Mouse (Mus musculus) left cerebral cortex, postnatal 25 days (tissue): ENCODE data around the gene Matn4. TPM values are rescaled to one million over a fixed set of nuclear protein-coding genes. Genes with fewer than 3 reads are reported as not detected.
A peak's percentile ranks its signal among the peaks of the same experiment; 100 is the strongest.

ENCODE experiments used
- DNase-seq, 2 experiments: peaks; one replicate each; pipeline ENCODE4 v3.0.0; 2022; ENCODE audit warnings: low spot score in 2 of 2, mixed read lengths in 1 of 2
- intact Hi-C: fragments of 180-260 bp; cut with DNase I; formaldehyde crosslinking; loops from one replicate; pipeline ENCODE4 v1.15.1; 2025
- total RNA-seq, 2 experiments: library from RNA; stranded (reverse); gene quantifications; 2 replicates each; pipeline ENCODE4 v1.2.3; 2021

Matn4 gene
- total RNA-seq, result 10 to 100 TPM; 11.5 to 13.8 TPM

- intact Hi-C loops, result no loop called here
- no peak for DNase-seq
Measured at GRCm38 (mm10) chr2:164405060-164405459, at the start of gene Matn4. TSS of gene Matn4 (minus strand) at chr2:164405160.

DNA sequence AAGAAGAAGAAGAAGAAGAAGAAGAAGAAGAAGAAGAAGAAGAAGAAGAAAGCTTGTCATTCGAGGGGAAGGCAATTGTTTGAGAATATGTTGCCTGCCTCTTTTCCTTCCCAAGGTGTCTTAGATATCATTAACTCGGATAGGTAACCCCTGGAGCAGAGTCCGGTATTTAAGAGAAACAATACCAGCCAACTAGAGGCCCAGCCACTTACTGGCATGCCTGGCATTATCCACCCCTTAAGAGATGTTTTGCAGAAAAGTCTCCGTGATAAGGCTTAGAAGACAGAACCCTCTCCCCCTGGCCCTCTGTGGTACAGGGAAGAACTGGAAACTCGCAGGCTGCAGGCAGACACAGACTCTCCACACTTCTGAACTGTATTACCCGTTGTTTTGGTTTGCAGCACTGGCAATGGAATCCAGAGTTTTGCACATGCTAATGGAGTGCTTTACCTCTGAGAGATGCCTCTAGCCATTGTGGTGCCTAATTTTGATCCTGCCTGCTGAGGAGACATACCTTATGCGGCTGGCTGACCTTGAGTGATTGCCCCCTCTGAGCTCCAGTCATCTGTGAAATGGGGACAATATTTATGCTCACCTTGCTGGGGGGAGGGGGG is 49.0 kb upstream of the Matn4 start:
- intact Hi-C loops, result no loop called here

DNA sequence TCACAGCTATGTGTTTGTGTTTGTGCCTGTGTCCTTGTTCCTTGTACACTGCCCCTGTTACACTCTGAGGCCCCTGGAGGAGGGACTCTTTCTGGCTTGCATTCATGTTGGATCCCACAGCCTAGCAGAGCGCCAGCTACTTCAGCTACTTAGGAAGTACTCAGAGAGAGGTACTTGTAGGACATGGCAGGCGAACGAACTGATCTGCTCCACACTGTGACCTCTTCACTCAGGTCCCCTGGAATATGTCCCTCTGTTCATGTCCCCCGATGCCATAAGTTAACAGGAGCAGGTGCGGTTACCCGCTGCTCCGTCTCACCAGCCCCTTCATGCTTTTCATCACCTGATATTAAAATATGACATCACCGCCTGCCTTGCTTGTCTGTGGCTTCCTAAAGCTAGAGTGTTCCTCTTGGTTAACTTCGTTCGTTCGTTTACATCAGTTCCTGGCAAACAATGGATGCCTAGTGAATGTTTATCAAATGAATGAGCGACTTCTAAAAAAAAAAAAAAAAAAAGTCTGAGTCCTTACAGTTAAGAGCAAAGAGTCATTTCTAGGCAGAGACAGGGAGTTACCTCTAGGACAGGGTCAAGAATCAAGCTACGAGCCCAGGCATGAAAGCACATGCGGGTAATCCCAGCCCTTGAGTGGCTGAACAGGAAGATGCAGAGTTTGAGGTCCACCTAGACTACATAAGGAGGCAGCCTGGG is 48.2 kb upstream of the Matn4 start:
- intact Hi-C loops, result no loop called here
- no peak for DNase-seq

More for the DNA sequence above, 49.0 kb upstream of the Matn4 start:
- DNase-seq, result no peak

- intact Hi-C loops, result no loop called here
- DNase-seq, result no peak
Measured at GRCm38 (mm10) chr2:164452000-164452676, 47.2 kb upstream of the Matn4 start.

DNA sequence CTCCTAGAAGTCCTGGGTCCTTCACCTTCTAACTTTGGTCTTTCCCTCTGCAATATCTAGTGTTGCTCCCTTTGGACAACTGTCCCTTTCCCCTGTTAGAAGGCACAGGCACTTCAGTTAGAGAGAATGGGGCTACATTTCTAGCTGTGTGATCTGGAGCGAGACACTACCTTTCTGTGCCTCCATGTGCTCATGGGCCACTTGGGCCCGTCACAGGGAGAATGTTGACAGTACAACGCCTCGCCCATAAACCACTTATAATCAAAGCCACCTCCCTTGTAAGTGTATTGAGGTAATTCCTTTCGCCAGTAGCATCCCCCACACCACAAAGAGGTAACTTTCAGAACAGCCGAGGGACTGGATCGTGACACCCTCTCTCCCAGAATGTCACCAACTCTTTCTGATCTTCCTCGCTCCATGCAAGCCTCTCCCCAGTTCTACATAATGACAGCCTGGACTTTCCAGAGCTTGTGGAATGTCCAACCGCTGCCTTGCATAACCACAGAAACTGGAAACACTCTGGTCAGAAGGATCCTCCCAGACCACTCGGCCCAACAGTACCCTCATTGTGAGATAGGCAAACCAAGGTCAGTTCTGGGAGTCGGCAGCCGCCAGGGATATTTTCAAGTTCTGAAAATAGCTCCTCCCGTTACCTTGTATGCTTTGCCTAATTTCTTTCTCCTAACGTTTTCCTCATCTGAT is 44.5 kb upstream of the Matn4 start:
- DNase-seq, result no peak
- intact Hi-C loops, result no loop called here

DNA sequence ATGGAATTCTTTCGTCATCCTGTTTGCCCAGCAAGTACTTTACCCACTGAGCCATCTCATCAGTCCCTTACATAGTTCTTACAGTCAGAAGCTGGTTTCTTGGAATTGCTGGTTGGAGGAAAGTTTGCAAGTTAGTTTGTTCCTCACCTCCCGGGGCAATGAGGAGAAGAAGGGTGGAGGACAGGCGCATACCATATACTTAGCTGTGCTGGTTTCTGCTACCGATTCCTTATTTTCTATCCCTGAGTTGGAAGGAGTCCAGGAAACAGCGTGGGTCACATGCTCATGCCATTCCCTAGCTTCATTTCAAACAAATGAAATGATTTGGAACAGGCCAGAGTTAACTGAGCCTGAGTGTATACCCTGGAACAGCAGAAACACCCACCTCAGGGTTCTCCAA is 44.0 kb upstream of the Matn4 start:
- DNase-seq, result no peak
- intact Hi-C loops, result no loop called here

DNA sequence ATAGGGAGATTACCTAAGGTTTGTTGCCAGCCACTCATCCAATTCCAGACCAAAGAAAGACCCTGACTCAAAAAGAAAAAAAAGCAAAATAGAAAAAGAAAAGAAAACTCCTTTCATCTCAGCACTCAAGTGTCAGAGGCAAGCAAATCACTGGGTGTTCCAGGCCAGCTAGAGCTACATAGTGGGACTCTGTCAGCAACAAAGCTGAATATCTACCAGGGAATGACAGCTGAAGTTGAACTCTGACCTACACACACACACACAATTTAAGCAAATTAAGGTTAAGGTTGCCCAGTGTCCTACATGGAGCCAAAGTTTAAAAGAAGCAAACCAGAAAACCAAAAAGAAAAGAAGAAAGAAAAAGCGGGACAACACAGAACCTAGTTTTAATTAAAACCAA is 43.2 kb upstream of the Matn4 start:
- intact Hi-C loops, result no loop called here
- no peak for DNase-seq

GRCm38 (mm10) chr2:164446086-164446469 is 41.1 kb upstream of the Matn4 start:
- no peak for DNase-seq
- intact Hi-C loops, result no loop called here

DNA sequence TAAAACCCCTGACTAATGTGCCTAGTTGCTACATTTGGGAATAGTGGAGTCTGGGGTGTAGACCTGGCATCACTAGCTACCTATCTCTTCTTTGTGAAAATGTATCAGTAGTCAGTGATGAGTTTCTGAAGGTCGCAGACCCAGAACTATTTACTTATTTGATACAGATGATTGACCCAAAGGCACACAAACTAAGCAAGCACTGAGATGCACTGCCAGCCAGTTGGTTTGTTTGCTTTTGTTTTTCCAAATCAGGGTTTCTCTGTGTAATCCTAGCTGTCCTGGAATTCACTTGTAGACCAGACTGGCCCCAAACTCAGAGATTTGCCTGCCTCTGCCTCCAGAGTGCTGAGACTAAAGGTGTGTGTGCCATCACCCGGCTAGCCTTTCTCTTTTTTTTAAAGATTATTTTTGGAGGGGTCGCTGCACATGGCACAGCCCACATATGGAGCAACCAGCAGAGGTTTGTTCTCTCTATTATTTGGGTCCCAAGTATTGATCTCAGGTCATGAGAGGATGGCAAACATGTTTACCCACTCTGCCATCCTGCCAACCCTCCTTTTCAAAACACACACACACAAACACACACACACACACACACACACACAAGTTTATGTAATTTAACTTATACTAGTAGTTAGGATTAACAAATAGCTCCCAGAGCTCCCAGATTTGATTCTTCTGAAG is 40.6 kb upstream of the Matn4 start:
- DNase-seq, result no peak
- intact Hi-C loops, result no loop called here

DNA sequence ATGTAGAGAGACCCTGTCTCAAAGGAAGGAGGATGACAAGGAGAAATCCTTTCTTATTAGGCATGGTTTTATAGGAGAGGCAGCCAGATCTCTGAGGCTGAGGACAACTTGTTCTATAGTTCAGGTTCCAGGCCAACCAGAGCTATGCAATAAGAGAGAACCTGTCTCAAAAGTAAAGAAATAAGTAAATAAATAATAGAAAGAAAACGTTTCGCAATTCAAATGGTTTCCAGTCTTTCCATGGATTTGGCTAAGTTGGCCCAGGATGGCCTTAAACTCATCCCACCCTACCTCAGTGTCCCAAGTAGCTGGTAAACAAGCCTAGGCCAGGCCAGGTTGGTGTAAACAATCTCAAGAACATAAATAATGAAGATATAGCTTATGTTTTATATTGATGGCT is 39.7 kb upstream of the Matn4 start:
- no peak for DNase-seq
- intact Hi-C loops, result no loop called here

DNA sequence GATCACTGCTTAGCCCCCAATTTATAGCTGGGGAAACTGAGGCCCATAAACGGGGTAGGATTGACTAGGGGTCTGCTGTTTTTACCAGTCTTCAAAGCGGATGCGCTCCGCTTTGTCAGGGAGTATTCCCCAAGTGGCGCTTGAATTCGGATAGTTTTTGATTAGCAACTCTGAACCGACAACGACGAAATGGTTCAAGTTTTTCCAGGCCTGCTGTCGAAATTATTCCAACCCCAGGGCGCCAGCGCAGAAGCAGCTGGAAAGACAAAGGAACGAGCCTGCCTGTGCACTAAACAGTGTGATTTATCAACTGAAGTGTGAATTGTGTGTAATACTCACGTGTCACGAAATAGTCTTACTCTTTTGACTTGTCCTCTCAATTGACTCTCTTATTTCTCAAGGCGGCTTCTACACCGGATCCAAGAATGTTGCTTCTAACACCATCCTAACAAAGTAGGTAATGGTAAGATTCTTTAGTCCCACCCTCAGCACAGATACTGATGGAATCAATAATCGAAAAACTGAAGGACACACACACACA is 38.6 kb upstream of the Matn4 start, which contains the start of gene Sdc4:
Gene Sdc4, minus strand, starts transcription at position 428 of the 541 bp plus-strand sequence.
- no peak for DNase-seq
- intact Hi-C loops, result no loop called here

- peak; percentile 65 to 71 for DNase-seq
- intact Hi-C loops, result no loop called here
Measured at GRCm38 (mm10) chr2:164443051-164443437, 38.1 kb upstream of the Matn4 start.

DNA sequence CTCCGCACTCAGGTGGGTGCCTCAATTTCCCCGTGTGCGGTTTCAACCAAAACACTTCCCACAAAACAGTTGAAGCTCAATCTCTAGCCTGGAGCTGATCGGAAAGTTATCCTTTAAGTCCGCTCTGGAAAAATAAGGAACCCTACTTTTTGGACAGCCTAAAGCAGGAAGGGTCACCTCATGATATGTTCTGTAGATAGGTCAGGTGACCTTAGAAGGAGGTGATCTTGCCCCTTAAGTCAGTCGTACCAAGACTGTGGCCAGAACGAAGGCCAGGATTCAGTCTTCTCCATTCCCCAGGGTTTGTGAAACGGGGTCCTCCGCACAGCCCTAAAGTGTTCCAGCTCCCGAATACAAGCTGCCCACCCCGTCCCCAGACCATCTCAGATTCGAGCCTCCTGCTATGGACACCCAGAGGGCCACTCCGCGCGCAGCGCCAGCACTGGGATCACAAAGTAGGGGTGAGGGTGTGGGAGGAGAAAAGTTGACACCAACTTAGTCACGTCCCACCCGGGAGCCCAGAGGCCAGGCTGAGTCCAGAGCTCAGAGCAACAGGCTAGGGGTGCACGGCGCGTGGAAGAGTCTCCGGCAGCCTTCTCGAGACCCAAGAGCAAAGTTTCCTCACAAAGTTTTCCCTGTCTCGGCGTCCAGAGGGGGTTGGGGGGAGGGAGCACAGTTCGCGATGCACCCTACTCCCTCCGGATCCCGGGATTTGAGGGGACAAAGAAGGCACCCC is 37.5 kb upstream of the Matn4 start:
- DNase-seq, result no peak
- intact Hi-C loops, result no loop called here

DNA sequence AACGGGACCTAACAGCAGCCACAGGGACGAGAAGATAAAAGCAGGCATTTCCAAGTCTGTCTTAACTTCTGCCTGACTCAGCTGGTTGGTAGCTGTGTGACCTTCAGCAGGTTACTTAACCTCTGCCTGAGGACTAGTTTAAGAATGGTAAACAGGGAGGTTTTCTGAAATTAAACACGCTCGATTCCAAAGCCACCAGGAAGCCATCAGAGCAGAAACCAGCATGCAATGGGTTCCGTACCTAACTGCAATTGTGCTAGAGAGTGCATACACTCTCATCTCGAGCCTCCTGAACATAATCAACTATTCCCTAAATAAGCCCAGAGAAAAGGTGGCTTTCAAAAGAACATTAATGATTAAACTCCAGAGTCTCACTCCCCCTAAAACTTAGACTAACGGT is 36.8 kb upstream of the Matn4 start:
- no peak for DNase-seq
- intact Hi-C loops, result no loop called here

DNA sequence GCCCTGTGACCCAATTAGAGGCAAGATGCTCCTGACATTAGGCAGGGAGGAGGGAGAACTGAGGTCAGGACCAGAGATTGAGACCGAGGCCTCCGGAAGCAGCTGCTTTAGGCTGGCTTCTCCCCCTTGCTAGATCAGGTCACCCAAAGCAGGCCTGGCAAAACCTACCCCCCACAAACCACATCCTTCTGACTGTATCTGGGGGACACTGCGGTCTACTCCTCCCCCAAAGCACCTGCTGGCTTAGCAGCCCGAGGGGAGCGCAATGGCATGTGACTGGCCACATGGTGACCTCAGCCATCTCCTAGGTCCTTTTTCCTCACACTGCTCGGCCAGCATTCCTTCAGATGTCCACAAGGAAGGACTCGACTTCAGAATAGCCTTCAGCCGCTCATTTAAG is 36.2 kb upstream of the Matn4 start:
- intact Hi-C loops, result no loop called here

DNA sequence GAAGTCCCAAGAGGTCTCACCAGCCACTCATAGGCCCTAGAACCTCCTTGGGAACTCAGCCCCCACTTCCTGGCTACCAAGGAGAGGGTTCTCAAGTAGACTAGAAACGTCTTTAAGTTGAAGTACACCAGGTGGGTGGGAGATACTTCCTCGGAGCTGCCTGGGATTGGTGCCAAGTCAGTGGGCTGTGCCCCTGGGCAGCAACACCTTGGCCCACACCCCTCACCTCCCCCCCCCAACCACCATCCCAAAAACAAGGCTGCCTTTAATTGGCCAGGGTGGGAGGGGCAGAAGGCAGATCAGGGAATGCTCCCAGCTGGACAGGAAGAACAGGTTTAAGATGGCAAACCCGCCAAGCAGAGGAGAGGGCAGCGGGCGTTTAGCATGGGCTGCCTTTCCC is 35.4 kb upstream of the Matn4 start:
- intact Hi-C loops, result no loop called here
- no peak for DNase-seq

More for the DNA sequence above, 36.2 kb upstream of the Matn4 start:
- no peak for DNase-seq

- peak; percentile 31 to 62 for DNase-seq
- intact Hi-C loops, result no loop called here
Measured at GRCm38 (mm10) chr2:164439001-164439421, 34.1 kb upstream of the Matn4 start.

GRCm38 (mm10) chr2:164438257-164438656 is 33.3 kb upstream of the Matn4 start:
- intact Hi-C loops, result no loop called here
- DNase-seq, result no peak

DNA sequence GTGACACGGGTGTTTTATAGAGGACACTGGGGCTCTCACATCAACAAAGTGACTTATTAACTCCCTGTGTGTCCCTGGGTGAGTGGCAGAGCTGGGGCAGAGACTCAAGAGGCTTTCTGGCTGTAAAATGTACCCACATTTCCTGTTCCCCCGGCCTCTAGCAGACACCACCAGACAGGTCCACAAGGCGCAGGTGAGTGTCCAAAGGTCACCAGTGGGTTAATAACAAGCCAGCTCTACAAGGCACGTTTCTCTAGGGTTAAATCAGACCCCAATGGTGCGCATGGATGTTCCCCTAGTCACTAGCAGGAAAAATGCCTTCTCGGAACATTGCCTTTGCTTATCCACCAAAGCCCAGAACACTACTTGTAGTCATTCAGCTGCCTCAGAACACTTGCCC is 32.8 kb upstream of the Matn4 start:
- DNase-seq, result no peak
- intact Hi-C loops, result no loop called here
